Mouse (Mus musculus): ENCODE measurements around the gene Cryba2.

DNA sequence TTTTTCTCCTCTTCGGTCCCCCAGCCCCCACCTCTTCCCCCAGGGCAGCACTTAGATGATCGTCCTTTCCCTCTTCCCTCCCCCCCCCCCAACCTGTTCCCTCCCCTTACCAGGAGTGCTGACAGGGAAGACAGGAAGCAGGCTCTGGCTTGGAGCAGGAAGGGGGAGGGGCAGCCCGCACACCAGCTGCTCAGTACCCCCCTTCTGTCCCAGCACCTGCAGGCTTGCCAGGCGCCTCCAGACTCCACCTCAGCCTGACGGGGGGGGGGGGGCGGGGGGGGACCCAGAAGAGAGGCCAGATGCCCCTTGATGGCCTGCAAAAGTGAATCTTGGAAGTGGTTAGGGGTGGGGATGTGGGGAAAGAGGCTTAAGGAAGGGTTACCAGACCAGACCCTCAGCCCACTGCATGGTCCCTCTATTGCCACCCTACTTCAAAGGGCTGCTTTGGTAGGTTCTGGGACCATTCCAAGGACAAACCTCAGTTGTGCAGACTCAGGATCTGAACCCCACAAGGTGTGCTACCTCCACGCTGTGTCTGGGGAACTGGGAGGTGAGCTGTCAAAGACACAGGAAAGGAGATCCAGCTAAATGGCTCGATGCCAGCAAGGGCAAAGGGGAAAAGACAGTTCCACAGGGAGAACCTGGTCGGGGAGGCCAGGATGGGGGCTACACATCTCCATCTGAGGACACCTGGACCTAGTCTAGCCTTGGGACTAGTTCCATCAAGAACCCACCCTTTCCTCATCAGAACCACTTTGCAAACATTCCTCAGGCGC, 5.9 kb upstream of the Cryba2 start:
- no peak for TF ChIP-seq POLR2A (IDR thresholded peaks at IDR 0.05; ENCODE audit: low read depth, low read length)
- no peak for TF ChIP-seq CTCF (conservative IDR thresholded peaks at IDR 0.05; ENCODE audit: insufficient read depth, insufficient read length, low read depth, low read length)
